Mouse (Mus musculus): ENCODE data around the gene Nav1.
A peak's percentile ranks its signal among the peaks of the same experiment; 100 is the strongest.

The Nav1 gene

DNA sequence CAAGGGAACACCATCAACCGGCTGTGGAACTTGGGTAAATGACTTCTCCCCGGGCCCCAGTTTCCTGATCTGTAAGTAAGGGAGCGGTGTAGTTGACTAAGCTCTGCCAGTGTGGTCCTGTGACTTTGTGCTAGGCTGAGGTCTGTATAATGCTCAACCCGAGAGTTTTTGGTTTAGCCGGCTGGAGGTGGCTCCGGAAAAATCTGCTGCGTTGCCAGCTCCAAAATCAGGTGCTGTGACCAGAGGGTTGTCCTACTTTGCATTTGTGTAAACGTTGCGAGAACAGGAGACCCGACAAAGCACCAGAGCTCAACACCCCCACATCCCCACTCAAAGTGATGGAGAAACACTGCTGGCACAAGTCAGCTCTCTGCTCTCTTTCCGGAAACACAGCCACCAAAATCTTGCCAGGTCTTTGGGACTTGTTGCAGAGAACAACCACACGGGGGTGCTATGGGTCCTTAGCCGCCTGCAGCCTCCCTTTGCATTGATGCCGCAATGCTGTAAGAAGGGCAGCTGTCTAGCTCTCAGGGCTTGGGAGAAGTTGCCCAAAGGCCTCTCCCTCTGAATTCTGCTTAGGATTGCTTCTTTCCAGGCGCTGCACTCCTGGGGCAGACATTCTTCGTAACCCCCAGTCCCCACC is 62.5 kb downstream of the Nav1 start:
- DNase-seq, result peak; percentile 64

DNA sequence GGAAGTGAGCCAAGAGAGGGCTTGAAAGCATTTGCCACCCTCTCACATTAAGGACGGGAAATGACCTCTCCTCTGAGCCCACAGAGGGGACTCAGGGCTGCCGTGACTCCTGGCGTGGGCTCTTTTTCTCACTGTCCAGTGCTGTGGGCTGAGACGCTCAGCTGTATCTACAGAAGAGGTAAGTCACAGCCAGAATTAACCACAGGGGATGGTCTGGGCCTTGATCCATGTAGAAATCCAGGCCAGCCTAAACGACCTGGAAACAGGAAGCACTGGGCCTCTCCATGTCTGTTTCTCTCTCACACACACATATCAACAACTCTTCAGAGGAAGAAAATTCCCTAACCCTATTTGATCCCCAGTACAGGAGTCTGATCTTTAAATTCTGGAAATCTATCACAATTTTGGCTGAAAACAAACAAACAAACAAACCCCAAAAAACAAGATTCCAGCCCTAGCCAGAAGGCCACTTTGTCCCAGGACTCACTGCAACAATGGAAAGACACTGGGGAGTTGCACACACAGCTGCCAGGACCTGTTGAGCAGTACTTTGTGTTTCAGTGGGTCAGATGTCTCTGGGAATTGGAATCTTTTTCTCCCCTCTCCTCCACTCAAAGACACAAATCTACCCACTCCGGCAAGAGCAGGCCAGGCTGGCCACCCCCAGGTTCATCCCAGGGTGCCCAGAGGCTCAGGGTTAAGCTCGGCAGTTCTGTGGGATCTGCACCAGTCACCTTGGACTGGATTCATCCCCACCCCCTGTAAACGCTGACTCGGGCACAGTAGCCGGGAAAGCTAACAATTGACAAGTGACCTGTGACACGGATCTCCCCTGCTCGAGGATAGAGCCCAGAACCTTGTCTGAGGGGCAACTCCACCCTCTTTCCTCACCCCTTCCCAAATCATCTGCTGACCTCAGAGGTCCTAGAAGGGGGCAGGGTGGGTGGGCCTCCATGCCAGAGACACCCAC is 64.0 kb downstream of the Nav1 start:
- no peak for DNase-seq

DNA sequence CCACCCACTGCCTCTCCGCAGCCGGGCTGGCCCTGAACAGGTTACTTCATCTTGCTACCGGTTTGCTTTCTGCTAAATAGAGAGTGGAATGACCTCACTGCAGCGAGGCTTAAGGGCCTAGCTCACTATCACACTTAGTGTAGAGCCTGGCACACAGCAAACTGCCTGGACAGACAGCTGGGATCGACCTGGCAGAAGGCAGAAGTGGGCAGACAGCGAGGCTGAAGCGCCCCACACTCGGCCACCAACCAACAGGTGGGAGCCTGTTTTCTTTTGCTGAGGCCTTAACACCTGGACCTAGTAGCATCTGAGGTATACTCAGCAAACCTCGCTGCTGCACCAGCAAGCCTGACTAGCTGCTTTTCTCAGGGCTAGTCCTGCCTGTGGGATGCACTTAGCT is 65.0 kb downstream of the Nav1 start:
- no peak for DNase-seq

DNA sequence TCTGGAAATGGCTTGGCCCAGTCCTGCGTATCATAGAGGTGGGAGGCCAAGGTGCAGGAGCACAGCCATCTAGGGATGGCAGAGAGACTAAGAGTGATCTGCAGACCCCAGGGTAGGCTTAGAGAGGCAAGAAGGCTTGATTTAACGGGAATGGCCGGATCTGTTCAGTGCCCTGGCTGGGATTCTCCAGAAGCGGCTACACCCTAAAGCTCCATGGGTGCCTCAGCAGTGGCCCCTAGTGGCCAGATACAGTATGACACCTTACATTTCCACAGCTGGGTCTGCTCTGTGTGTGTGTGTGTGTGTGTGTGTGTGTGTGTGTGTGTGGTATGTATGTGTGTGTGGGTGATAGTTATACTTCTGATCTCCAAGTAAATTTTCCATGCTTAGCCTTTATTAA is 66.8 kb downstream of the Nav1 start:
- peak; percentile 60 for DNase-seq

DNA sequence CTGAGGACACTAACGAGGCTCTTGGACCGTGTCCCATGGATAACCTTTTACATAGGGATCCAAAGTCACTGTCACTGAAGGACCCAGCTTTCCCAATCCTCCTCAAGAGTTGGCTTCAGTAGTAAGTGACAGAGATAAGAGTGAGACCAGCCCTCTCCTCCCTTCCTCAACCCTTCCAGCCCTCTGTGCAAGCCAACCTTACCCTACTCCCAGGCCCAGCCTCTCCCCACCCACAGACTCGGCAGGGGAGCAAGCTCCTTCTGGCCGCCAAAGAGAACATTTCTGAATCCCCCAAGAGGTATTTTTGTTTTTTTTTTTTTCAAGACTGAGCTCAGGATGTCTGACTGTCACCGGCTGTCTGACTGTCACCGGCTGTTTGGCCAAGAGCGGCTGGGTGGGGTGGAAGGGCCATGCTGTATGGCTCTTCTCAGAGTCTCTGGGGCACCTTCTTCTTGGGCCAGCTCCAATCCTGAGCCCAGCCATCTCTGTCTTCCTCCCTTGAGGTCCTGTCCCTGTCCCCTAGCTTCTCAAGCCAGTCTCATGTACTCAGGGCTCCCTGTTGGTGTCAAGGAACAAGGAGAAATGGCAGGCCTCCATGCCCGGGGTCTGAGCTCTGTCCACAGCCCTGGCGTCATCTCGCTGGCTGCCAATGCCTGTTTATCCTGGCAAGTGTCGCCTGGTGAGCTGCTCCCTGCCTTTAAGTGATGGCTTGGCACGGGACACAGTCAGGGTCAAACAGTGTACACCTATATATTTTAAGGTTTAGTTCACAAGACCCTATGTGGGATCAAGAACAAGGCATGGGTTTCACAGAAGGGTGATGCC is 68.4 kb downstream of the Nav1 start:
- DNase-seq, result no peak

DNA sequence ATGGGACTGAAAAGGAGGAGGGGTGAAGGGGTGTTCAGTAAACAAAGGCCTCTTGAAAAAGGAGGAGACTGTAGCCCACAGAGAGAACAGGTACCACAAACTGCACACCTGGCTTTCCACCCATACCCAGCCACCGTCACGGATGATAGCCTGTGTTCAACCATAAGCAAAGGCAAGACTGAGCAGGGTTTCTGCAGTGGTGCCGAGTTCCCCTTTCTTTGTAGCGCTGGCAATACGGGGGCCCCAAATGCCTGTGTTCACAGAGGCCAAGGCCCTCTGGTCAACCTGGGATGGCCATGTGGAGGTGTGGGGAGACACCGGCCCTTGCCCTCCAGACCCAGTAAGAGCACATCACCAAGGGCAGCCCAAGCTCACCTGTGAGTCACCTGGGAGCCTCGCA is 70.3 kb downstream of the Nav1 start:
- no peak for DNase-seq

DNA sequence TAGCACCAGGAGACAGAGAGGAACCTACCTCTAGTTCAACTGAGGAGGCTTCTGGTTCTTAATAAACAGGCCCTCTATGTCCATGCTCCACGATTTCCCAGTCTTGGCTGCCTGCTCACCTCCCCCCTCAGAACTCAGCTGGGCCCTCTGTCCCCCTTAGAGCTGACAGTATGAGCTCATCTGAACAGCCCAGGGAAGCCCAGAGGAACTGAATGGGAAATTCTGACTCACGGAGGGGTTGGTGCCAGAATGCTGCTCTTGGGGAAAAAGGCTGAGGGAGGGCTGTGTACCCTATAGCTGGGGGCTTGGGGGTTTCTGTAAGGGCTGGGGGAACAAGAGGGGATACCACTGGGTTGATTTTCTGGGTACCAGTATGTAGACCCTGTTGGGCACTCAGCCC is 70.8 kb downstream of the Nav1 start:
- DNase-seq, result no peak

DNA sequence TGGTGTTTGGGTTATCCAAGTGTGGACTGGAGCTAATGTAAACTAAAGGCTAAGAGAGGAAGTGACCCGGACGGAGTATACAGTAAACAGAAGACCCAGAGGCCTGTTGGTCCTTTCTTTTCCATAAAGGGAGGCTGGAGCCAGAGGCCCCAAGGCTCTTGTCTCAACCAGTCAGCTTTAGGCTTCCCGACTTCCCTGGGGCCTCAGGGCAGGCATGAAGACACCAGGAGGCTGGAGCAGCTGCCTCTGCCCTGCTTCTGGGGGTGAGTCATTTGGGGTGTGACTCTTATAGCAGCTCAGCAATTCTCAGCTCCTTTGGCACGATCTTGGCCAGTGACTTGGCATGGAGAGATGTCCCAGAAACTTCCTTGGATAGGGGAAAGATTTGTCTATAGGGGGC is 71.8 kb downstream of the Nav1 start:
- DNase-seq, result no peak

DNA sequence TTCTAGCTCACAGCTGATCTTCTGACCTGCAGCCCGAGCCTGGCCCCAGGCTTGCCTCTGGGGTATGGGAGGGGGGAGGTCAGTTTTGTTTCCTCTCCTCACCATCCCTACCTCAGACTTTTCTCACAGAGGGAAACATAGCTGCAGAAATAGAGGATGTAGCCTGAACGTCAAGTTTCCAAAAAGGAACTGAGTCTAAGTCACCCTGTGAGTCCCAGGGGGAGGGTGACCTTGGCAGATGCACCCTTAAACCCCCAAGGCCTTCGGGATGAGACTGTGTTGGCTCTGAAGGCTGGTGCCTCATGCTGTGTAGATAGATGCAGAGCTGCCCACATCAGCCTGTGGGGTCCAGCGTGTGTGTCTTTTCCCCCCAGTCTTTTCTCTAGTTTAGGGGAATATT is 72.3 kb downstream of the Nav1 start:
- DNase-seq, result no peak

DNA sequence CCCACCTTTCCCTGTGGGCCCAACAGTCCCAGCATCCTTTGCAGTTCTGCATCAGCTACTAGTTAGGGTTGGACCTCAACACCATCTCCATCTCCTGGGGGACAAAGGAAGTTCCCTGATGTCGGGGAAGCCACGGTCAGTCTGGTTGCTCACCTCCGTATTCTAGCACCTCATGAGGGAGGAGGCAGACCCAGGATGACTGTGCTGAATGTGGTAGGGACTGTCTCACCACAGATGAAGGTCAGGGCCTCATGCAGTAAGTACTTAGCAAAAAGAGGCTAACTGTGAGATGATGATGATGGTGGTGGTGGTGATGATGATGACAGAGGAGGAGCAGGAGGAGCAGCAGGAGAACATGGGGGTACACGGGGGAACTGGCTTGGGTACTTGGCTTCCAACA is 73.0 kb downstream of the Nav1 start:
- no peak for DNase-seq

DNA sequence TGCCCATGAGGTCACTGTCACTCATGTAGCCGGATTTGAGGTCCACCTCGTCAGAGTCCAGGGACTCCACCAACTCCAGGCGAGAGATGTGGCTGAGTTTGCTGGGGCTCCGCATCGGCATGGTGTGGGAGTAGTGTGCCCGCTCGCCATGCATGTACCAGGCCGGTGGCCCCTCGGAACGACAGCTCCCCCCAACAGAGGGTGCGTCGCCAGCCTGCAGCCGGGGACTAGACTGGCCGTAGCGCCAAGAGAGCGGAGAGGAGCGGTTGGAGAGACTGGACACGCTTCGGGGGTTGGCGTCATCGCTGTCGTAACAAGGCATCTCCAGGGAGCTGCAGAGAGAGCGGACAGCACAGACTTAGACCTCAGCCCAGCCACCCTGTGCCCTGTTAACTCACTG is 74.7 kb downstream of the Nav1 start:
- no peak for DNase-seq

DNA sequence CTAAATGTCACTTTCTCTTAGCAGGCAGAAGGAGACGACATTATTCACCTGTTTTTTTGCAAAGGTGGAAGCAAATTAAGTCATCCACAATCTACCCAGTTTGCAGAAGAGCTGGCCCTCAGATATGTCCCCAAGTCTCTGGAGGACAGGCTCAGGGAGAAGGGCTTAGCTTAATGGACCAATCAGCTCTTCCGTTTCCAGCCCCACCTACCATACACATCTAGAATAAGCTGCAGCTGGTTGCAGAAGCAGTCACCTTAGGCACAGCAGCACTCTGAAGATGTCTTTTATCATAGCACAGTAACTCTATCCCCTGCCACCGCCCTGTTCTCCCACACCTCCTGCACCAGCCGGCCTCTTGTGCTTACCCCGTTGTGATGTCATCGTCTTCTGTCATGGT is 75.1 kb downstream of the Nav1 start:
- no peak for DNase-seq

DNA sequence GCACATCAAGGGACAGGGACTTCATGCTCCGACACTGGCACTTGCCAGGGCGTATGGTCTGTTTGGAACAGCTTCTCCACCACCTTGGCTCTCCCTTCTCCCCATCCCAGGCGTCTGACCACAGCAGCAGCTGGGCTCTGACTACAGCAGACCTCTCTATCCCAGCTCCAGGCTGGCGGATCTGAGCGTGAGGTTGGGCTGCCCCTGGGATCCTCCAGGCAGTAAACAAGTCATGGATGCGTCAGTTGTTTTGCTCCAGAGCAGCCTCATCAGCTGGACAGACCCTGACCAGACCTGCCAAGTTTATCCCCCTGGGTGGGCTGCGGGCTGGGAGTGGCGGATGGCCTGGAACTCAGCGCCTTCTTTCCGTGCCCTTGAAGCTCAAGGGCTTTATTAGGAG is 76.0 kb downstream of the Nav1 start:
- no peak for DNase-seq

DNA sequence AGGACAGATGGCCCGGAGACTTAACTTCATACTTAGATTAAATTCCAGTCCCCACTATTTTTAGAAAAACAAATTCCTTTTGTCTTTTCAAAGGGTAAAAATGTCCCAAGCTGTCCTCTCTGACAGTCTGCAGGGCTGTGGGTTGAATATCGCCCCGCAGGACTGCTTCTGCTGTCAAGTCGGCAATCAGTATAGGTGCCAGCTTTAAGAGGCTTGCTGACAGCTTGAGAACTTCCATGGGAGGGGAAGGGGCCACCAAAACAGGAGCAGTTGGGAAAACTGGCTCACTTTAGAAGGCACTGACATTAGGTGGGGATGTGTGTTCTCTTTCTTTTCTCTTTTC is 82.6 kb downstream of the Nav1 start:
- DNase-seq, result no peak

DNA sequence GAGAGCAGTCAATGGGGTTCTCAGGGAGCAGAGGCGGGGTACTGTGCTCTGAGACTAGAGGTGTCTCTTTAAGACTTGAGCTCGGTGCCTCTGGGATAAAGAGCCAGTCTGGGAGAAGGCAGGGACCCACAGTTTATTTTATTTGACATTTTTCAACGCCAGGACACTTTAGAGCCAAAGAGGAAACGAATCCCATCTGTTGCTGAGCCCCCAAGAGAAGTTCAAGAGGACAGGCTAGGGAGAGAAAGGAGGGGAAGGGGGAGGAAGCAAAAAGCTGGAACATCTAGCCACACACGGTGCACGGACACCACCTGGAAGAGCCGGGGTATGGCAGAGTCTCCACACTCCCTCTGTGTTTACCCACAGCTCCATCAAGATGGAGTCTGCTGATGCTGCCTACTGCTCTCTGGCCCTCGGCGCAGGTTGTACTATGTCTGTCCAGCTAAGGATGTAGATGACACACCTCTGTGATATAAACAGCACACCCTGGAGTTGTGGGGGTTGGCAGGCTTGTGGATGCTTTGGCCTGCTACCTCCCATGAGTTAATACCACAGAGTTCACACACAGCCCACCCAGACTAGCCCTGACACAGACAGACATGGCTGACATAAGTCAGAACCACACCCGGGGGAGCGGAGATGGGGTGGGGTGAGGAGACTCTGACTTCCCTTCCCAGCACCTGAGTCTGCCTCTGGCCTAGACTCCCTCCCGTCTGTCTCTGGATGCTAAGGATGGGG is 83.1 kb downstream of the Nav1 start:
- no peak for DNase-seq

DNA sequence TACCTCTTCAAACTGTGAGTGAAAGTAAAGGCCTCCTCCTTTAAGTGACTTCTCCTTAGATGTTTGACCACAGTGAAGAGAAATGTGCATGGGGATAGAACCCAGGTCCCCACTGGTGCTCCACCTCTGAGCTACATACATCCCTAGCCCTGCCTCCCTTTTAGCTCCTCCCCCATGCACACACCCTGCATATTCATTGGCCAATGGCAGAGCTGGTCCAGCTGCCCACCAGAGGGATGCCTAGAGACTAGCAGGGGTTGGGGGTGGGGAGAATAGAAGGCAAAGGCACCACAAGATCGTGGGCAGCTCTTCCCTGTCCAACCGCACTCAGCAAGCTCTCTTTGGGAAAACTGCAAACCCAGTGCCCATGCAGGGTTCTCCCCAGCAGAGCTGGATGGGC is 83.8 kb downstream of the Nav1 start:
- no peak for DNase-seq

DNA sequence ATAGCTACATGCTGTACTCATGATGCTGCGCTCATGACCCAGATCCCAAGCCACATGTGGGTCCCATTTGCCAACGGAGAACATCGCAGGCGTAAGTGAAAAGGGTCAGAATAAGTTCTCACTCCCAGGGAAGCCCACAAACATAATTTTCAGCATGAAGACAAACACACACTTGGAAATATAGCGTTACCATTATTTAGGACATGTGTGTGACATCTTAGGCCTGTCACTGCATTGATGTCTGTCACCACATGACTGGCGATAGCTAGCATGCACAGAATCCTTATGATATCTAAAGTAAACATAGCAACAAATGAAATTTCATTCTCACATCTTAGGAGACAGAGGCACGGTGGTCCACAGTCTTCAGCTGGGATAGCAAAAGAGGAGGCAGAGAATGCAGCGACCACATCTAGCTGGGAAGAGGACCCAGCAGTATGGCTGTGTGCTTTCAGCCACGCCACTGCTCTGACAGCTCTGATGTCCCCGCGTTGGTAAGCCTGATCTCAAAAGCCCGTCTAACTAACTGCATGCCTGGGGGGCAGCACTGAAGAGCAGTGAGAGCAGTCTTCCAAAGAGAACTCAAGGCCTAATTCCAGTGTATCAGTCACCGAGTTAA is 86.4 kb downstream of the Nav1 start:
- no peak for DNase-seq

DNA sequence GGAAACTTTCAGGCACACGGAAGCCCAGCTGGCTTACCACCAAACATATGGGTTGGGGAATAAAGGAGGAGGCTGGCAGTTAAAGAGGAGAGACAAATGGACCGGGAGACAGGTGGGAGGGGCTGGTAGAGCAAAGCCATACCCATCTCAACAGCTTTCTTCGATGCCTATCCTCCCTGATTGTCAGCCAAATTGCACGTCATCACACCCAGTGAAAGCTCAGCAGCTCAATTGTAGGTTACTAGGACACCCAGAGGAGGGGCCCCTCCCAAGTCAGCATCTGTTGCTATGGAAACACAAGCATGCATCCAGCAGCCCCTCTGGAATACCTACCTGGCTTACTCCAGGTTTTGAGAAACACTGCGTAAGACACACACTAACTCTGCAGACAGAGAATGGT is 88.4 kb downstream of the Nav1 start:
- no peak for DNase-seq

DNA sequence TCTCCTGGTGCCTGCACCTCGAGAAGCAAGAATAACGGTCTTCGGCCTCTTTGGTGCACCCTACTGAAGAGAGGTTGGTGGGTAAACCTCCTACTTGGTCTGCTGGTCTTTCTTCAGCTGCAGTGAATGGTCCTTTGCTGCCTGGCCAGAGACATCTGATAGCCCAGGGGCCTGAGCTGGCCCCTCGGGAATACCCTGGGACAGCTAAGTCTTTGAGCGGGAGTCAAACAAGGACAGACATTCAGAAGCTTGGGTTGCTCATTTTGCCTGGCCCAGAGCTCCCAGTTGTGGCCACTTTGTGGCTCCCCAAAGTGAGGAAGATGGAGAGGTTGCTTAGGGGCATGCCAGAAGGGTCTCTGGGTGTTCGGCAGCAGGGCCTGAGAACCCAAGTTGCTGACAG is 89.6 kb downstream of the Nav1 start:
- DNase-seq, result no peak

DNA sequence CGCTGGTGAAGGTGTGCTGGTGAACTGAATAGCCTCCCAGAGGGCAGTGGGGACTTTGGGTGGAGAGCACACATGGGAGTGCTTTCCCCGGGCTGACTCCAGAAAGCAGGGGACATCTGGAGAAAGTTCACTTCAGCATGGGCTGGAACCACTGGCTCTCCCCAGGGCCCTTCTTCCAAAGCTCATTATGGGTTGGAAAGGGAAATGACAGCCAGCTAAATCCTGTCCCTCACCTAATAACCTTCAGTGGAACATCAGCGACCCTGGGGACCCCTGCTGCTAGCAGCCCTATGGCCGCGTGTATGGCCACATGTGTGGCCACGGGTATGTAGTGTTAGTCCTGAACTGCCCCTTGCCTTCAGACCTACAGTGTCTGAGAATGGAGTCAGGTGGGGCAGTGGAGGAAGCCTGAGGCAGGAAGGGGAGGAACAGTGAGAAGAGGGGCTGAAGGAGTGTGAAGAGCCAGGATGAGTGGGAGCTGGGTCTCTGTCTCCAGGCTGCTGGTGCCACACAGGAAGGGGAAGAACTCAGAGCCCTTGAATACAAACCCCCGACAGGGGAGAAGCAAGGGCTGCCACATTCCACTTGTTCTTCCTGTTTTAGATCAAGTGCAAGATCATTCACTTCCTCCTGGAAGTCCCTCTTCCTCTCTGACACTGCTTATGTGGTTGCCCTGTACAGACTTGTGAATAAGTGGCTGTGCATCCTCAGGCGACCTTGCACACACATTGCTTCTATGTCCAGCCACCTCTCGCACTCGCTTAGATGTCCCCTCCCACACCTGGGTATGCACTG is 90.4 kb downstream of the Nav1 start:
- DNase-seq, result no peak

DNA sequence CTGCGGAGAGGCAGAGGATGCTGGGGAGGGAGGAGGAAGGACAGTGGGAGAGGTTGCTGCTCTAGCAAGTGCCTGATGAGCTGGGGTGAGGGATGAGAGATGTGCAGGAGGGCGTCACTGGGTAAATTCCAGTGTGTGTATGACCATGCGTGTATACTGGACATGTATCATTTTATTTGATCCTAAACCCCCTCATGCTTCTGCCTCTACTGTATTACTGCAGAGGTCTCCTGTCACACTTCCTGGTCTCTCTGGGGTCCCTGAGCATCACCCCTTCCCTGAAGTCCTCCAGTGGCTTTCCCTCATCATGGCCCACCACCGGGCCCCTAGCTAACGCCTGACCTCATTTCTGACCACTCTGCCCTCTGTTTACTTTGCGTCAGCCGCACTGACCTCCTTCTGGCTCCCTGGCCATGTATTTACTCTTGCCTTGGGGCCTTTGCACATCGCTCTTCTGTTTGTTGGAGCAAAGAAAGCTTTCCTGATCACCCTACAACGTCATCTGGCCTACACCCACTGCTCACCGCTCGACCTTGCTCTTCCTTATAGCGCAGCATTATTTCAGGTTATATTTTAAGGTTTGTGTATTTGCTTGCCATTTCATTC is 91.4 kb downstream of the Nav1 start:
- no peak for DNase-seq
